Mouse (Mus musculus) thymus, adult 2 months (tissue): Measurements from ENCODE around the gene Phf23.

Experiments
- CTCF ChIP-seq: fragments of 200-500 bp; IDR thresholded peaks from 2 replicates; pipeline ENCODE4 v1.5.1; 2012; ENCODE audit warnings: mild to moderate bottlenecking, control low read depth, low read length, moderate library complexity, borderline replicate concordance; ENCODE audit not compliant: control insufficient read depth, poor library complexity, insufficient read depth; ENCODE audit errors: extremely low read depth
- POLR2A ChIP-seq: fragments of 200-500 bp; IDR thresholded peaks from 2 replicates; pipeline ENCODE4 v1.6.1; 2012; ENCODE audit warnings: mild to moderate bottlenecking, low read length, control low read depth, moderate library complexity; ENCODE audit not compliant: control insufficient read depth, poor library complexity, insufficient read depth; ENCODE audit errors: extremely low read depth

- no peak for TF ChIP-seq CTCF
- no peak for TF ChIP-seq POLR2A
Measured at GRCm38 (mm10) chr11:70024151-70024514, 28.6 kb downstream of the Phf23 start.
